Mouse (Mus musculus) brain, embryonic 14.5 days (tissue): Measurements from ENCODE around the gene Tuba1a.

Source experiments
- CTCF ChIP-seq: fragments of 200-500 bp; IDR thresholded peaks from 2 replicates; pipeline ENCODE4 v1.5.1; 2012; ENCODE audit warnings: inconsistent platforms, mild to moderate bottlenecking, moderate library complexity, borderline replicate concordance; ENCODE audit not compliant: insufficient read depth, insufficient read length; ENCODE audit errors: extremely low read depth
- POLR2A ChIP-seq: fragments of 200-500 bp; IDR thresholded peaks from 2 replicates; pipeline ENCODE4 v1.6.1; 2012; ENCODE audit warnings: mild to moderate bottlenecking, inconsistent platforms, borderline replicate concordance; ENCODE audit not compliant: poor library complexity, insufficient read depth, insufficient read length, severe bottlenecking; ENCODE audit errors: extremely low read depth

- TF ChIP-seq POLR2A = no peak
- no peak for TF ChIP-seq CTCF
These were observed 25.1 kb upstream of the Tuba1a start for GRCm38 (mm10) chr15:98978409-98979172.
